Mouse (Mus musculus) MEL (cell line): ENCODE measurements around the gene A930009A15Rik. TPM values are rescaled to one million over a fixed set of nuclear protein-coding genes. Genes with fewer than 3 reads are reported as not detected.

Experiments used
- DNase-seq: peaks from one replicate; pipeline ENCODE4 v3.0.0; 2011; ENCODE audit warnings: low read depth, low spot score
- H3K27ac ChIP-seq: 2 replicates; pipeline ENCODE4 v1.5.1; 2012; ENCODE audit warnings: low read depth, mild to moderate bottlenecking, control low read depth, low read length, moderate library complexity; ENCODE audit not compliant: control insufficient read depth
- H3K27me3 ChIP-seq, 2 experiments: fragments of 150-350 bp in 1 of 2; sonication (generic) in 1 of 2; 2 replicates each; pipeline ENCODE4 v1.6.1; 2012; ENCODE audit warnings: low read length in 2 of 2, mild to moderate bottlenecking in 2 of 2, improper control_type of control experiment in 1 of 2, moderate library complexity in 1 of 2; ENCODE audit not compliant: insufficient read depth in 2 of 2, control insufficient read depth in 1 of 2
- H3K36me3 ChIP-seq, 2 experiments: 2 replicates each; pipeline ENCODE4 v1.6.1; 2012 to 2014; ENCODE audit warnings: low read length in 2 of 2, improper control_type of control experiment in 1 of 2, inconsistent platforms in 1 of 2, mild to moderate bottlenecking in 1 of 2; ENCODE audit not compliant: insufficient read depth in 2 of 2, control insufficient read depth in 1 of 2
- H3K4me1 ChIP-seq, 2 experiments: fragments of 150-350 bp in 1 of 2; sonication (generic) in 1 of 2; 2 replicates each; pipeline ENCODE4 v1.6.1; 2012; ENCODE audit warnings: low read length in 2 of 2, improper control_type of control experiment in 1 of 2, mild to moderate bottlenecking in 1 of 2; ENCODE audit not compliant: insufficient read depth in 2 of 2, control insufficient read depth in 1 of 2
- H3K4me3 ChIP-seq, 2 experiments: fragments of 150-350 bp in 1 of 2; sonication (generic) in 1 of 2; 2 replicates each; pipeline ENCODE4 v1.5.1; 2012; ENCODE audit warnings: low read depth in 2 of 2, low read length in 2 of 2, mild to moderate bottlenecking in 2 of 2, moderate library complexity in 2 of 2, control low read depth in 1 of 2, improper control_type of control experiment in 1 of 2; ENCODE audit not compliant: control insufficient read depth in 1 of 2, insufficient read depth in 1 of 2
- H3K79me2 ChIP-seq: 2 replicates; pipeline ENCODE4 v1.6.1; 2012; ENCODE audit warnings: mild to moderate bottlenecking, low read length, moderate library complexity; ENCODE audit not compliant: control insufficient read depth, poor library complexity, insufficient read depth
- H3K9ac ChIP-seq: 2 replicates; pipeline ENCODE4 v1.6.1; 2012; ENCODE audit warnings: low read depth, mild to moderate bottlenecking, control low read depth, low read length, moderate library complexity; ENCODE audit not compliant: control insufficient read depth, poor library complexity, severe bottlenecking
- H3K9me3 ChIP-seq: fragments of 150-350 bp; sonication (generic); replicated peaks from 2 replicates; pipeline ENCODE4 v1.6.1; 2012; ENCODE audit warnings: mild to moderate bottlenecking, low read length, improper control_type of control experiment, moderate library complexity; ENCODE audit not compliant: insufficient read depth
- BHLHE40 ChIP-seq: IDR thresholded peaks from 2 replicates; pipeline ENCODE4 v1.6.1; 2012; ENCODE audit warnings: low read depth, mild to moderate bottlenecking, inconsistent platforms, low read length, improper control_type of control experiment, borderline replicate concordance
- CHD2 ChIP-seq: IDR thresholded peaks from 2 replicates; pipeline ENCODE4 v1.6.1; 2011; ENCODE audit warnings: low read length, improper control_type of control experiment
- CTCF ChIP-seq, 3 experiments: IDR thresholded peaks in 2 of 3; conservative IDR thresholded peaks in 1 of 3; 2 replicates each; pipeline ENCODE4 v1.5.1; 2011 to 2012; ENCODE audit warnings: low read length in 3 of 3, low read depth in 2 of 3, mild to moderate bottlenecking in 2 of 3, improper control_type of control experiment in 1 of 3, inconsistent platforms in 1 of 3, mixed read lengths in 1 of 3, moderate library complexity in 1 of 3; ENCODE audit not compliant: control insufficient read depth in 1 of 3, insufficient read depth in 1 of 3, poor library complexity in 1 of 3, severe bottlenecking in 1 of 3
- ETS1 ChIP-seq: IDR thresholded peaks from 2 replicates; pipeline ENCODE4 v1.6.1; 2012; ENCODE audit warnings: low read depth, mild to moderate bottlenecking, inconsistent platforms, low read length, improper control_type of control experiment, moderate library complexity
- JUND ChIP-seq: IDR thresholded peaks from 2 replicates; pipeline ENCODE4 v1.6.1; 2011; ENCODE audit warnings: low read depth, mild to moderate bottlenecking, improper control_type of control experiment, low read length
- MAFK ChIP-seq: IDR thresholded peaks from 2 replicates; pipeline ENCODE4 v1.6.1; 2011; ENCODE audit warnings: low read depth, mild to moderate bottlenecking, low read length, improper control_type of control experiment, borderline replicate concordance
- MAX ChIP-seq: IDR thresholded peaks from 2 replicates; pipeline ENCODE4 v1.6.1; 2011; ENCODE audit warnings: low read length, improper control_type of control experiment
- MAZ ChIP-seq: IDR thresholded peaks from 2 replicates; pipeline ENCODE4 v1.6.1; 2012; ENCODE audit warnings: low read depth, mild to moderate bottlenecking, inconsistent platforms, low read length, improper control_type of control experiment
- MYB ChIP-seq: IDR thresholded peaks from 2 replicates; pipeline ENCODE4 v1.6.1; 2011; ENCODE audit warnings: mild to moderate bottlenecking, low read depth, low read length, improper control_type of control experiment
- NELFE ChIP-seq: IDR thresholded peaks from 2 replicates; pipeline ENCODE4 v1.6.1; 2011; ENCODE audit warnings: low read depth, low read length, improper control_type of control experiment
- POLR2A ChIP-seq, 2 experiments: IDR thresholded peaks; 2 replicates each; pipeline ENCODE4 v1.6.1; 2011 to 2012; ENCODE audit warnings: low read length in 2 of 2, mild to moderate bottlenecking in 2 of 2, control low read depth in 1 of 2, improper control_type of control experiment in 1 of 2, low read depth in 1 of 2, moderate library complexity in 1 of 2; ENCODE audit not compliant: control insufficient read depth in 1 of 2, insufficient read depth in 1 of 2, poor library complexity in 1 of 2
- POLR2AphosphoS5 ChIP-seq: IDR thresholded peaks from 2 replicates; pipeline ENCODE4 v1.6.1; 2012; ENCODE audit warnings: low read depth, borderline replicate concordance, mild to moderate bottlenecking, inconsistent platforms, low read length, moderate library complexity, mixed read lengths
- RAD21 ChIP-seq: IDR thresholded peaks from 2 replicates; pipeline ENCODE4 v1.6.1; 2011; ENCODE audit warnings: mild to moderate bottlenecking, low read depth, low read length, improper control_type of control experiment
- RCOR1 ChIP-seq: IDR thresholded peaks from 2 replicates; pipeline ENCODE4 v1.6.1; 2012; ENCODE audit warnings: low read depth, mild to moderate bottlenecking, inconsistent platforms, low read length, improper control_type of control experiment
- SIN3A ChIP-seq: IDR thresholded peaks from 2 replicates; pipeline ENCODE4 v1.6.1; 2012; ENCODE audit warnings: low read length, improper control_type of control experiment, inconsistent platforms
- TAL1 ChIP-seq: IDR thresholded peaks from 2 replicates; pipeline ENCODE4 v1.6.1; 2012; ENCODE audit warnings: mild to moderate bottlenecking, inconsistent platforms, low read length, moderate library complexity, mixed read lengths
- ZKSCAN1 ChIP-seq: IDR thresholded peaks from 2 replicates; pipeline ENCODE4 v1.6.1; 2012; ENCODE audit warnings: low read depth, mild to moderate bottlenecking, inconsistent platforms, low read length, improper control_type of control experiment, moderate library complexity
- ZNF384 ChIP-seq: IDR thresholded peaks from 2 replicates; pipeline ENCODE4 v1.6.1; 2012; ENCODE audit warnings: low read depth, mild to moderate bottlenecking, inconsistent platforms, low read length, improper control_type of control experiment
- polyA plus RNA-seq, 2 experiments: library from polyadenylated mRNA; stranded (reverse) in 1 of 2; unstranded in 1 of 2; fragments of >175 nt in 1 of 2; fragments of >200 nt in 1 of 2; gene quantifications; 2 replicates each; pipeline versions ENCODE4 v1.2.1 to v1.2.4; 2012; ENCODE audit warnings: low replicate concordance in 2 of 2, low read depth in 1 of 2; ENCODE audit not compliant: insufficient read length in 2 of 2, insufficient read depth in 1 of 2, missing spikeins in 1 of 2
- total RNA-seq: library from RNA; depleted of rRNA; stranded (reverse); fragments of 300-350 nt; gene quantifications from 2 replicates; pipeline ENCODE4 v1.2.3, GENCODE M21; 2012

A930009A15Rik gene
- total and polyA plus RNA-seq, 3 experiments = 0.15 TPM; not detected in 2

GRCm38 (mm10) chr10:115551069-115551468 is 18.7 kb upstream of the A930009A15Rik start:
- TF ChIP-seq POLR2AphosphoS5 = no peak
- no peak for TF ChIP-seq RAD21
- TF ChIP-seq MAFK = no peak
- TF ChIP-seq TAL1 = no peak
- no peak for TF ChIP-seq CTCF (IDR thresholded peaks at IDR 0.05 in 2 of 3, conservative IDR thresholded peaks at IDR 0.05 in 1 of 3; ENCODE audit: control insufficient read depth in 1 of 3, insufficient read depth in 1 of 3, low read depth in 2 of 3, low read length in 3 of 3, poor library complexity in 1 of 3, severe bottlenecking in 1 of 3)
- no peak for DNase-seq
- no peaks in the 10 kb centered on the region for H3K36me3 ChIP-seq
- H3K4me3 ChIP-seq = no peak overlapping the region
- no peaks in the 10 kb centered on the region for H3K9me3 ChIP-seq
- no peaks in the 10 kb centered on the region for H3K4me1 ChIP-seq
- H3K27ac ChIP-seq = no peak overlapping the region
- H3K27me3 ChIP-seq = no peaks in the 10 kb centered on the region
- no peaks in the 10 kb centered on the region for H3K79me2 ChIP-seq
- no peak overlapping the region for H3K9ac ChIP-seq

GRCm38 (mm10) chr10:115553352-115554113 is 16.3 kb upstream of the A930009A15Rik start:
- TF ChIP-seq POLR2A (IDR thresholded peaks at IDR 0.05; ENCODE audit: control insufficient read depth in 1 of 2, insufficient read depth in 1 of 2, low read depth in 1 of 2, low read length in 2 of 2, poor library complexity in 1 of 2) (no peak), MAFK (no peak), ZKSCAN1 (no peak), CTCF (IDR thresholded peaks at IDR 0.05 in 2 of 3, conservative IDR thresholded peaks at IDR 0.05 in 1 of 3; ENCODE audit: control insufficient read depth in 1 of 3, insufficient read depth in 1 of 3, low read depth in 2 of 3, low read length in 3 of 3, poor library complexity in 1 of 3, severe bottlenecking in 1 of 3) (no peak), BHLHE40 (no peak), MAZ (no peak), CHD2 (no peak), RAD21 (no peak), JUND (no peak), MAX (no peak), ZNF384 (no peak), MYB (no peak), NELFE (no peak), RCOR1 (no peak), ETS1 (no peak), SIN3A (no peak)
- H3K27ac ChIP-seq = no peak overlapping the region
- no peaks in the 10 kb centered on the region for H3K79me2 ChIP-seq
- H3K36me3 ChIP-seq = no peaks in the 10 kb centered on the region
- no peaks in the 10 kb centered on the region for H3K27me3 ChIP-seq
- no peaks in the 10 kb centered on the region for H3K4me1 ChIP-seq
- no peaks in the 10 kb centered on the region for H3K9me3 ChIP-seq
- H3K9ac ChIP-seq = no peak overlapping the region
- no peak for DNase-seq
- H3K4me3 ChIP-seq = no peak overlapping the region
